Mouse (Mus musculus) liver, embryonic 14.5 days (tissue): ENCODE measurements around the gene Pfkfb1. TPM values are rescaled to one million over a fixed set of nuclear protein-coding genes. Genes with fewer than 3 reads are reported as not detected.

ENCODE experiments used
- ATAC-seq: fragments of 200-750 bp; cut with Nextera tagmentation; 2 replicates; pipeline ENCODE4 v1.8.0; 2017; ENCODE audit warnings: moderate number of reproducible peaks, mild to moderate bottlenecking, moderate library complexity; ENCODE audit not compliant: insufficient read depth
- DNase-seq, 3 experiments: peaks; one replicate each; pipeline ENCODE4 v3.0.0-alpha.2; 2012 to 2013; ENCODE audit warnings: low read depth in 3 of 3, low spot score in 3 of 3
- H3K27ac ChIP-seq: fragments of 300-500 bp; sonication (generic); 2 replicates; pipeline ENCODE4 v1.5.1; 2014; ENCODE audit warnings: moderate library complexity, mild to moderate bottlenecking, control low read depth, inconsistent platforms
- H3K27me3 ChIP-seq: fragments of 300-500 bp; sonication (generic); 2 replicates; pipeline ENCODE4 v1.6.1; 2014; ENCODE audit warnings: mild to moderate bottlenecking, low read length, moderate library complexity; ENCODE audit not compliant: control insufficient read depth, insufficient read depth
- H3K36me3 ChIP-seq: fragments of 300-500 bp; sonication (generic); replicated peaks from 2 replicates; pipeline ENCODE4 v1.6.1; 2014; ENCODE audit warnings: low read depth; ENCODE audit not compliant: control insufficient read depth, insufficient read depth
- H3K4me1 ChIP-seq, 2 experiments: fragments of 200-500 bp in 1 of 2; fragments of 300-500 bp in 1 of 2; sonication (generic) in 1 of 2; replicated peaks; 2 replicates each; pipeline ENCODE4 v1.6.1; 2012 to 2014; ENCODE audit warnings: antibody characterized with exemption in 1 of 2, inconsistent platforms in 1 of 2, low read length in 1 of 2; ENCODE audit not compliant: control insufficient read depth in 2 of 2, insufficient read depth in 2 of 2
- H3K4me2 ChIP-seq: fragments of 300-500 bp; sonication (generic); 2 replicates; pipeline ENCODE4 v1.6.1; 2014; ENCODE audit warnings: low read depth, mild to moderate bottlenecking, control low read depth, moderate library complexity
- H3K4me3 ChIP-seq, 2 experiments: fragments of 200-500 bp in 1 of 2; fragments of 300-500 bp in 1 of 2; sonication (generic) in 1 of 2; 2 replicates each; pipeline ENCODE4 v1.5.1; 2012 to 2014; ENCODE audit warnings: low read depth in 2 of 2, low read length in 2 of 2, mild to moderate bottlenecking in 2 of 2, control low read depth in 1 of 2, inconsistent platforms in 1 of 2, moderate library complexity in 1 of 2; ENCODE audit not compliant: insufficient read depth in 1 of 2
- H3K9ac ChIP-seq: fragments of 300-500 bp; sonication (generic); replicated peaks from 2 replicates; pipeline ENCODE4 v1.6.1; 2014; ENCODE audit warnings: mild to moderate bottlenecking, control low read depth, moderate library complexity
- H3K9me3 ChIP-seq: fragments of 300-500 bp; sonication (generic); 2 replicates; pipeline ENCODE4 v1.6.1; 2016; ENCODE audit warnings: low read length, mixed read lengths; ENCODE audit not compliant: control insufficient read depth
- CTCF ChIP-seq: IDR thresholded peaks from 2 replicates; pipeline ENCODE4 v1.5.1; 2016; ENCODE audit warnings: antibody characterized with exemption, low read depth, control low read depth
- EP300 ChIP-seq: IDR thresholded peaks from 2 replicates; pipeline ENCODE4 v1.6.1; 2016; ENCODE audit warnings: antibody characterized with exemption, low read depth
- WGBS: fragments of 180-500 bp; shearing (Covaris S2); extraction: QIAGEN DNeasy Blood & Tissue Kit; methylation state at CpG from one replicate; pipeline ENCODE4 v1.1.7; 2014; ENCODE audit not compliant: insufficient replicate concordance; 5-methylcytosine and 5-hydroxymethylcytosine counted together
- polyA plus RNA-seq, 2 experiments: library from polyadenylated mRNA; depleted of rRNA in 1 of 2; stranded (reverse) in 1 of 2; unstranded in 1 of 2; fragments of >200 nt; fragmentation: Nextera tagmentation in 1 of 2; extraction: Ambion mirVana in 1 of 2; gene quantifications; 2 replicates each; pipeline versions ENCODE4 v1.2.1 to v1.2.3; 2012 to 2014

Gene Pfkfb1
- polyA plus RNA-seq, 2 experiments: 6.2 to 7.3 TPM

DNA sequence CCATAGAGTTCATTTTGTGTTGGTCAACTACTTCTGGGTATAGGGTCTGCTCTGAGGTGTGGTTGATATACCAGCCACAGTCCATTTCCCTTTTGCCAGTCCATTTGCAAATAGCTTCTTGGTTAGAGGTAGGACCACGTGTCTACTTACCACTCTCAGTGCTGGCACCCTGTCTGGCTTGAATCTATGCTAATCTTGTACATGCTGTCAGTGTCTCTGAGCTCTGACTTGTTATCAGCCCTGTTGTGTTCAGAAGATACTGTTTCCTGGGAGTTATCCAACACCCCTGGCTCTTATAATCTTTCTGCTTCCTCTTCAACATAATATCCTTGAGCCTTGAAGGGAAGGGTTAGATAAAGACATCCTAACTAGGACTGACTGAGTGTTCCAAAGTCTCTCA, 48.4 kb downstream of the Pfkfb1 start:
- Histone ChIP-seq H3K4me3 (no peak overlapping the region), H3K36me3 (no peaks in the 10 kb centered on the region), H3K27ac (no peak overlapping the region), H3K27me3 (no peaks in the 10 kb centered on the region), H3K9ac (no peak overlapping the region), H3K4me1 (peaks cover 0 to 3% of the 10 kb centered on the region in 2 experiments; a peak in 1 of 4 replicates), H3K9me3 (no peaks in the 10 kb centered on the region), H3K4me2 (no peak overlapping the region)
- 0% methylated on average over 1 of the region's 1 CpGs for WGBS
- peak in 2 of 3 experiments; percentile 7 to 17 for DNase-seq
- TF ChIP-seq EP300 (peak; percentile 65), CTCF (no peak)
- ATAC-seq: peak; percentile 78

DNA sequence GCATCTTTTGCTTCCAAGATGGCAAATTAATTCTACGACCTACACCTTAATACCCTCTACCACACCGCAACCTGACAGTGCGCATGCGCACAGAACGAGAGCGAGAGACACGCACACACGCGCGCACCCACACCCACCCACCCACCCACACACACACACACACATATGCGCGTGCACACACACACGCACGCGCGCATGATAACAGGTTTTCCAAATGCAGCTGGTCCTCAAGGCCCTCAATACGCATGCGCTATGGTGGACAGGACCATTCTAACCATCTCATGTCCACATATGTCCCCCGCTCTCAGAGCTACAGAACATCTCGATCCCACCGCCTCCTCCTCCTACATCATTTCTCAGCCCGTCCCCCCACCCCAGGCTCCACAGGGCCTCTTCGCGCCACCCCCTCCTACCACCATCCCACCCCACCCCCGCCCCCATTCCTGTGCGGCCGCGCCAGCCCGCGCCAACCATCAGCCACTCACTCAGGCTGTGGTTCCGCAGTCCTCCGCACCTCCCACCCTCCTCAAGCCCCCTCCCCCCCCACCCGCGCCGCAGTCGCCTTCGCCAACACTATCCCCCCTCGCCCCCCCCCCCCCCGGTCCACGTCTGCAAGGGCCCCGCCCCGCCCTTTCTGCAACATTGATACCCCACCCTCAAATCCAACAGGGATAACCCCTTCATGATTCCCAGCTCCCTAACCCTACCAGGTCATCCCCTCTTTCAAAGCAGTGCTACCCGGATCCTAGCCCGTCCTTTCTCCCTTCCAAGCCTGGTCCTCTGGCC, 68.3 kb downstream of the Pfkfb1 start:
- Histone ChIP-seq H3K4me3 (peak overlapping the region; percentile 26 to 37; a peak in 3 of 4 replicates), H3K36me3 (no peaks in the 10 kb centered on the region), H3K9ac (no peak overlapping the region), H3K27me3 (peaks cover 17% of the 10 kb centered on the region), H3K4me2 (peak overlapping the region; percentile 15; the same call in 1 of the 2 replicates), H3K4me1 (no peaks in the 10 kb centered on the region), H3K9me3 (no peaks in the 10 kb centered on the region), H3K27ac (no peak overlapping the region)
- ATAC-seq (no peak), DNase-seq (no peak)
- TF ChIP-seq CTCF (no peak), EP300 (no peak)
- 41% methylated on average over 33 of the region's 44 CpGs for WGBS

DNA sequence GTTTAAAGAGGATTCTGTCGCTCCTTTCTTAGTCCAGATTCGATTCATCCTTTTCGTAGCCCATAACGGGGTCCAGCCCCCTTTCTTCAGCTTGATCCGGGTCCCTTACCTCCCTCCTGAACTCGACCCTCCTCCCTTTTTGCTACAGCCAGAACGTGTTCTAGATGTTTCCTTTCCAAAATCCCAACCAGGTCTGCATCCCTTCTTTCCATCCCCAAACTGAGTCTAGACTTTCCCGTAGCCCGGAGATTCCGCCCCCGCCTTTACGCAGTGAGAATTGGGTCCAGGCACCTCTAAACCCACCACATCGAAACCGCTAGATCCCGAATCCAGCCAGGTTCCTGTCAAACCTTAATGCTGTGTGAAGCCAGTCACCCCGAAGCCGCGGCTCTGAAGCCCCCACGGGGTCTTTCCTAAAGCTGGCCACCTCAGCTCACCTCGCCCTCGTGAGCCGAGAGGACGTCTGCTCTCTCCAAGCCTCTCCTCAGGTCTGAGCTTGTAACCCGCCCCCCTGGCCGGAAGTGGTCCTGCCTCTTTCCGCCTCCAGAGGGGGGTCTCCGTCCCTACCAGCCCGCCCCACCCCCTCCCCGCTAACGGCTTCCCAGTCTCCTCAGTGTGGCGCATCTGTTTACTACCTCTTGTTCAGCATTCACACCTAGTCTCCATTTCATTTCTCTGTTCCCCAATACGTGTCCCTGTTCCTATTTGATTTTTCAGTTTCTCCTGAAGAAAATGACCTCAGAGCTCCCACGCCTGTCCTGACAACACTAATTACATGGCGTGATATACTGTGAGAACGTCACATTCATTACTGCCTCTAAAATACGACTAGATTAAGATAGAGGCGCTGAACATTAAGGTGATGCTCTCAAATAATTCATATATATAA, 69.1 kb downstream of the Pfkfb1 start, which contains the start of gene Tro:
TSS of gene Tro (minus strand) at position 676 of the 889 bp plus-strand sequence.
- DNase-seq (no peak), ATAC-seq (no peak)
- 22% methylated on average over 37 of the region's 37 CpGs for WGBS
- peak within 1 kb of the TSS; percentile 26 to 37; a peak in 3 of 4 replicates for H3K4me3 ChIP-seq
- peaks cover 17% of the 10 kb centered on the region for H3K27me3 ChIP-seq
- no peaks in the 10 kb centered on the region for H3K9me3 ChIP-seq
- TF ChIP-seq CTCF (no peak), EP300 (no peak)
- no peaks in the 10 kb centered on the region for H3K4me1 ChIP-seq
- no peaks in the 10 kb centered on the region for H3K36me3 ChIP-seq
- H3K27ac ChIP-seq: no peak within 1 kb of the TSS
- H3K4me2 ChIP-seq: peak within 1 kb of the TSS; percentile 15; the same call in 1 of the 2 replicates
- no peak within 1 kb of the TSS for H3K9ac ChIP-seq

DNA sequence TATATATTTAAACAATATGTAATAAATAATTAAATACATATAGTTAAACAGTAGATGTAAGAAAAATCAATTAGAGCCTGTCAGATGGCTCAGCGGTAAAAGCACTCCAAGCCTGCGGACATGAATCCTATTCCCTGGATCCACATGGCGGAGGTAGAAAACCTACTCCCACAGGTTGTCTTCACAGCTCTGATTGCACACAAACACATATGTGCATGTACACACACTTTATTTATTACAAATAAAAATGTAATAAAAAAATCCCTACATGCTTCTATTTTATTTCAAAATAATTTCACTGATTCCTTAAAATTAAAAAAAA, 69.7 kb downstream of the Pfkfb1 start:
- ATAC-seq (no peak), DNase-seq (no peak)
- no peak overlapping the region for H3K4me2 ChIP-seq
- TF ChIP-seq CTCF: no peak
- no peak for TF ChIP-seq EP300
- H3K9ac ChIP-seq: no peak overlapping the region
- no peaks in the 10 kb centered on the region for H3K36me3 ChIP-seq
- H3K4me3 ChIP-seq: no peak overlapping the region
- no peaks in the 10 kb centered on the region for H3K4me1 ChIP-seq
- H3K27me3 ChIP-seq: peaks cover 17% of the 10 kb centered on the region
- H3K9me3 ChIP-seq: no peaks in the 10 kb centered on the region
- WGBS: 69% methylated on average over 3 of the region's 3 CpGs
- no peak overlapping the region for H3K27ac ChIP-seq

DNA sequence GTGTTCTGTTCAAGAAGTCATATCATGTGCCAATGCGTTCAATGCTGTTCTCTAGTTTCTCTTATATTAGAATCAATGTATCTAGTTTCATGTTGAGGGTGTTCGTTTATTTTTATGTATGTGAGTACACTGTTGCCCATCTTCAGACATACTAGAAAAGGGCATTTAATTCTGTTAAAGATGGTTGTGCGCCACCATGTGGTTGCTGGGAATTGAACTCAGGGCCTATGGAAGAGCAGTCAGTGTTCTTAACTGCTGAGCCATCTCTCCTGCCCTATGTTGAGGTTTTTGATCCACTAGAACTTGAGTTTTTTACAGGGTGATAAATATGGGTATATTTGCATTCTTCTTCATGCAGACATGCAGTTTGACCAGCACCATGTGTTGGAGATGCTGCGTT, 74.8 kb downstream of the Pfkfb1 start:
- TF ChIP-seq EP300 (no peak), CTCF (peak; percentile 50)
- H3K4me3 ChIP-seq: no peak overlapping the region
- no peaks in the 10 kb centered on the region for H3K9me3 ChIP-seq
- ATAC-seq: no peak
- H3K27ac ChIP-seq: no peak overlapping the region
- H3K27me3 ChIP-seq: peaks cover 5% of the 10 kb centered on the region
- no peak overlapping the region for H3K9ac ChIP-seq
- WGBS: 22% methylated on average over 4 of the region's 4 CpGs
- no peaks in the 10 kb centered on the region for H3K36me3 ChIP-seq
- no peaks in the 10 kb centered on the region for H3K4me1 ChIP-seq
- no peak for DNase-seq
- no peak overlapping the region for H3K4me2 ChIP-seq
